Mouse (Mus musculus): ENCODE measurements at regions not wholly inside any gene's neighbourhood (a gene's known extent, or its start where the extent isn't known, plus 50 kb on each side); places are given as distances from the start of the nearest gene placed in this dataset.

DNA sequence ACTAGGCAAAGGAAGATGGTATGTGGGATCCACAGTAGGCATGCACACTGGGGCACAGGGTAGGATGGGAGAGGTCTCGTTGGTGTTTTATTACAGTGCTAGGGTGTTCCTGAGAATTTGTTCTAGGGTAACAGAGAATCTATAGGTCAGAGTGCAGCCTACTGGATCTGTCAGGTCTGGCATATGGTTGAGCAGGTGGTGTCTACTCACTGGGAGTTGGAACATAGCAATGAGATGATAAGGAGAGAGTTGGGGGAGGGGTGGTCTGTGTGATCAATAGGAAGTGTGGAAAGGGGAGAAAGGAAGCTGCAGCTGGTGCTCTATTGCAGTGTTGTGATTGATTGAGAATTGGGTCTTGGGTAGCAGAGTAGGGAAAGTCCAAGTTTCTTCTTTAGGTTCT is 681.5 kb downstream of the Ankrd7 start:
- DNase-seq (ENCODE audit: low read depth, low spot score) (no peak), ATAC-seq (no peak)
- H3K27me3 ChIP-seq, result no peaks in the 10 kb centered on the region
- no peak for TF ChIP-seq CTCF (IDR thresholded peaks at IDR 0.05)
- CTCF ChIA-PET, result interaction anchor here (1.6 to 1.8 kb wide), 2 partner anchors 13 to 17 kb away, joined by 4 to 5 read pairs; no protein-coding TSS in a partner anchor
- in situ Hi-C loops (cut with MboI; ENCODE audit: low pct_unique_long_range_greater_than_20kb), result no loop called here
- POLR2A ChIA-PET, result no interaction called here

DNA sequence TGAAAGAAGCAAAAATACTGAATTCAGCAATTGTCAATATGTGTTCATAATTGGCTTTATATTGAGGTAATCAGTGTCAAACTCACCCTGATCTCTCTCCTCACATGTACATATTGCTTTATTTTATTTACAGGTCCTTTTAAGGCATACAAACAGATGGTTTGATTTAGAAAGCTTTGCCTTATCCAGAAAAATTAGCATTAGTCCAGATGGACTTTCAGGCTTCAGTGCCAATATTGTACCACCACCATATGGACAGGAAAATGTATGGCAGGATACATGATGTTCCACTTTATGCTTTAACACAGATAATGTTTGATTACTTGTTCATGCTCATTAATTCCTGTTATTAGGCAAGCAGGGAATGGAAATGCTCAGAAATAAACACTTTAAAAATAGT is 685.8 kb downstream of the Ankrd7 start:
- TF ChIP-seq CTCF (IDR thresholded peaks at IDR 0.05), result no peak
- H3K27me3 ChIP-seq, result no peaks in the 10 kb centered on the region
- in situ Hi-C loops (cut with MboI; ENCODE audit: low pct_unique_long_range_greater_than_20kb), result no loop called here
- CTCF ChIA-PET, result no interaction called here
- DNase-seq (ENCODE audit: low read depth, low spot score) (no peak), ATAC-seq (no peak)
- POLR2A ChIA-PET, result no interaction called here

DNA sequence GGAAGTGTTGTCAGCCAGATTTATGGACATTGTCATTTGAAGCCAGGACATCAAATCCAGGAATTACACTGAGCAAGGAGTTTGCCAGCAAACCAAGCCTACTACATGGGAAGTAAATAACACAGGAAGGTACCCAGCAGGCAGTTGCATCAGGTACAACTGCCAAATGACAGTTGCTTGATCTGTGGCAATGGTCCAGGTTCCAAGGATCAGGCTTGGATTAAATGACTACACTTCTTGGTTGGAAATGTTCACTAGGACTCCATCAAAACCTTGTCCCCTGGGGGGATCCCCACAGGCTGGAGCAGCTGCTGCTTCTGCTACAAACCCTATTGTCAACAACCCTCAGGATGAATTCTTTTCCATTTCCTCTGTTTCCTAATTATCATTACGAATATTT is 713.3 kb downstream of the Ankrd7 start:
- no peaks in the 10 kb centered on the region for H3K27me3 ChIP-seq
- POLR2A ChIA-PET, result no interaction called here
- TF ChIP-seq CTCF (IDR thresholded peaks at IDR 0.05), result no peak
- in situ Hi-C loops (cut with MboI; ENCODE audit: low pct_unique_long_range_greater_than_20kb), result no loop called here
- ATAC-seq (no peak), DNase-seq (ENCODE audit: low read depth, low spot score) (no peak)
- CTCF ChIA-PET, result no interaction called here

DNA sequence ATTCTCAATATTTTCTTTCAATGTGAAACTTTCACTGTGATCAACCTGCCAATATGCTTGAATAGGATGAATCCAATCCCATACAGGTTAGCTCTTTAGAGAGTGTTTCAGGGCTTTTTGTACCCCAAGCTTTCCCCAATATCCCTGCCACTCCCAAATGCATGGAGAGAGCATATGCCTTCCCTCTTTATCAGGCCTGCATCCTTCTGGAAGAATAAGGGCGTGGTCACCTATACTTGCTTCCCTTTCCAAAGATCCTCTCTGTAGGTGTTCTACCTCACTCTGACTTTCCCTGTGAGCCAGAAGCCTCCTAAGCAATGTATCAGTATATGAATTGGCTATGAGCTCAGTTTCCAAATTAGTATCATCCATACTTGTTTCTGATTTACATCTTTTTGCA is 713.8 kb downstream of the Ankrd7 start:
- no peak for TF ChIP-seq CTCF (IDR thresholded peaks at IDR 0.05)
- POLR2A ChIA-PET, result no interaction called here
- in situ Hi-C loops (cut with MboI; ENCODE audit: low pct_unique_long_range_greater_than_20kb), result no loop called here
- DNase-seq (ENCODE audit: low read depth, low spot score), result no peak
- H3K27me3 ChIP-seq, result no peaks in the 10 kb centered on the region
- no peak for ATAC-seq
- CTCF ChIA-PET, result no interaction called here

Measured in Patski (cell line).